Mouse (Mus musculus) ES-Bruce4 (cell line): Measurements from ENCODE around the gene Fxr2.

Experiments used
- CTCF ChIP-seq: IDR thresholded peaks from one replicate; pipeline ENCODE4 v1.8.1; 2011; ENCODE audit warnings: low read depth, low read length
- EP300 ChIP-seq: IDR thresholded peaks from 2 replicates; pipeline ENCODE4 v1.6.1; 2011; ENCODE audit warnings: low read depth, low read length; ENCODE audit not compliant: insufficient read depth
- POLR2A ChIP-seq: IDR thresholded peaks from one replicate; pipeline ENCODE4 v1.8.1; 2011; ENCODE audit warnings: low read length; ENCODE audit not compliant: insufficient read depth

GRCm38 (mm10) chr11:69594853-69595252 lies 37.9 kb upstream of the Fxr2 start:
- TF ChIP-seq CTCF (no peak), POLR2A (no peak), EP300 (no peak)
